Mouse (Mus musculus) CH12.LX (cell line): ENCODE results near the gene Rad54l2. TPM values are rescaled to one million over a fixed set of nuclear protein-coding genes. Genes with fewer than 3 reads are reported as not detected.

Experiments
- DNase-seq: peaks from one replicate; pipeline ENCODE4 v3.0.0-alpha.2; 2013; ENCODE audit errors: extremely low read depth
- H3K27ac ChIP-seq: 2 replicates; pipeline ENCODE4 v1.5.1; 2012; ENCODE audit warnings: low read depth, mild to moderate bottlenecking, control low read depth, moderate library complexity; ENCODE audit not compliant: insufficient read depth
- H3K27me3 ChIP-seq: replicated peaks from 2 replicates; pipeline ENCODE3; 2012; ENCODE audit warnings: inconsistent platforms
- H3K36me3 ChIP-seq, 2 experiments: replicated peaks in 1 of 2; 2 replicates each; pipeline versions ENCODE3 to v1.6.1; 2012; ENCODE audit warnings: inconsistent platforms in 1 of 2, low read length in 1 of 2, mild to moderate bottlenecking in 1 of 2, mixed read lengths in 1 of 2, moderate library complexity in 1 of 2; ENCODE audit not compliant: control insufficient read depth in 1 of 2, insufficient read depth in 1 of 2
- H3K4me1 ChIP-seq, 2 experiments: 2 replicates each; pipeline ENCODE4 v1.6.1; 2012; ENCODE audit warnings: inconsistent platforms in 1 of 2, moderate library complexity in 1 of 2; ENCODE audit not compliant: insufficient read depth in 2 of 2, control insufficient read depth in 1 of 2
- H3K4me2 ChIP-seq: 2 replicates; pipeline ENCODE4 v1.6.1; 2012; ENCODE audit warnings: low read depth, mild to moderate bottlenecking, control low read depth; ENCODE audit not compliant: poor library complexity, insufficient read depth, severe bottlenecking
- H3K4me3 ChIP-seq, 3 experiments: fragments of 150-350 bp in 1 of 3; sonication (generic) in 1 of 3; replicated peaks in 1 of 3; 2 replicates each; pipeline versions ENCODE3 to v1.5.1; 2011 to 2012; ENCODE audit warnings: low read depth in 2 of 3, low read length in 2 of 3, mild to moderate bottlenecking in 2 of 3, moderate library complexity in 2 of 3, control low read depth in 1 of 3, improper control_type of control experiment in 1 of 3, inconsistent platforms in 1 of 3, mixed read lengths in 1 of 3; ENCODE audit not compliant: poor library complexity in 1 of 3
- H3K79me2 ChIP-seq: replicated peaks from 2 replicates; pipeline ENCODE4 v1.6.1; 2012; ENCODE audit warnings: mild to moderate bottlenecking, moderate library complexity; ENCODE audit not compliant: control insufficient read depth, poor library complexity, insufficient read depth, severe bottlenecking; ENCODE audit errors: extremely low read depth
- H3K9ac ChIP-seq: 2 replicates; pipeline ENCODE4 v1.6.1; 2012; ENCODE audit warnings: low read depth, mild to moderate bottlenecking, control low read depth, moderate library complexity; ENCODE audit not compliant: insufficient read depth
- H3K9me3 ChIP-seq: replicated peaks from 2 replicates; pipeline ENCODE3; 2012; ENCODE audit warnings: low read length, inconsistent platforms, mixed read lengths
- CHD1 ChIP-seq: IDR thresholded peaks from 2 replicates; pipeline ENCODE4 v1.6.1; 2012; ENCODE audit warnings: low read depth, low read length, improper control_type of control experiment, inconsistent platforms
- CHD2 ChIP-seq: IDR thresholded peaks from 2 replicates; pipeline ENCODE4 v1.6.1; 2011; ENCODE audit warnings: low read length, improper control_type of control experiment
- CTCF ChIP-seq, 2 experiments: IDR thresholded peaks in 1 of 2; conservative IDR thresholded peaks in 1 of 2; 2 replicates each; pipeline ENCODE4 v1.5.1; 2011 to 2012; ENCODE audit warnings: low read depth in 2 of 2, low read length in 2 of 2, improper control_type of control experiment in 1 of 2, inconsistent platforms in 1 of 2, mild to moderate bottlenecking in 1 of 2, moderate library complexity in 1 of 2
- E2F4 ChIP-seq: IDR thresholded peaks from 2 replicates; pipeline ENCODE4 v1.6.1; 2011; ENCODE audit warnings: low read depth, low read length, improper control_type of control experiment; ENCODE audit not compliant: insufficient replicate concordance
- ELF1 ChIP-seq: IDR thresholded peaks from 2 replicates; pipeline ENCODE4 v1.6.1; 2014; ENCODE audit warnings: low read depth, mild to moderate bottlenecking, inconsistent platforms, low read length, improper control_type of control experiment
- GABPA ChIP-seq: IDR thresholded peaks from 2 replicates; pipeline ENCODE4 v1.6.1; 2012; ENCODE audit warnings: low read depth, low read length, improper control_type of control experiment, inconsistent platforms; ENCODE audit not compliant: insufficient replicate concordance
- HCFC1 ChIP-seq: IDR thresholded peaks from 2 replicates; pipeline ENCODE4 v1.6.1; 2012; ENCODE audit warnings: low read depth, mild to moderate bottlenecking, inconsistent platforms, low read length, improper control_type of control experiment
- IRF4 ChIP-seq: IDR thresholded peaks from 2 replicates; pipeline ENCODE4 v1.6.1; 2014; ENCODE audit warnings: low read depth, mild to moderate bottlenecking, inconsistent platforms, low read length, improper control_type of control experiment
- KAT2A ChIP-seq: IDR thresholded peaks from 2 replicates; pipeline ENCODE4 v1.6.1; 2012; ENCODE audit warnings: low read length, improper control_type of control experiment, inconsistent platforms; ENCODE audit not compliant: insufficient replicate concordance
- MAZ ChIP-seq: IDR thresholded peaks from 2 replicates; pipeline ENCODE4 v1.6.1; 2012; ENCODE audit warnings: low read depth, mild to moderate bottlenecking, inconsistent platforms, low read length, improper control_type of control experiment, moderate library complexity
- MEF2A ChIP-seq: IDR thresholded peaks from 2 replicates; pipeline ENCODE4 v1.6.1; 2014; ENCODE audit warnings: low read depth, mild to moderate bottlenecking, inconsistent platforms, low read length, improper control_type of control experiment, borderline replicate concordance
- MXI1 ChIP-seq: IDR thresholded peaks from 2 replicates; pipeline ENCODE4 v1.6.1; 2011; ENCODE audit warnings: mild to moderate bottlenecking, low read depth, low read length, improper control_type of control experiment
- MYC ChIP-seq: IDR thresholded peaks from 2 replicates; pipeline ENCODE4 v1.6.1; 2011; ENCODE audit warnings: low read depth, mild to moderate bottlenecking, improper control_type of control experiment, low read length
- NELFE ChIP-seq: IDR thresholded peaks from 2 replicates; pipeline ENCODE4 v1.6.1; 2011; ENCODE audit warnings: low read depth, low read length, improper control_type of control experiment
- NRF1 ChIP-seq: IDR thresholded peaks from 2 replicates; pipeline ENCODE4 v1.6.1; 2014; ENCODE audit warnings: low read depth, mild to moderate bottlenecking, inconsistent platforms, low read length, improper control_type of control experiment, moderate library complexity
- PAX5 ChIP-seq: IDR thresholded peaks from 2 replicates; pipeline ENCODE4 v1.6.1; 2012; ENCODE audit warnings: low read length, inconsistent platforms, mixed read lengths
- POLR2A ChIP-seq: IDR thresholded peaks from 2 replicates; pipeline ENCODE4 v1.6.1; 2011; ENCODE audit warnings: low read depth, mild to moderate bottlenecking, improper control_type of control experiment, low read length
- RAD21 ChIP-seq: IDR thresholded peaks from 2 replicates; pipeline ENCODE4 v1.6.1; 2011; ENCODE audit warnings: low read depth, mild to moderate bottlenecking, low read length, improper control_type of control experiment, moderate library complexity
- SIN3A ChIP-seq: IDR thresholded peaks from 2 replicates; pipeline ENCODE4 v1.6.1; 2012; ENCODE audit warnings: low read length, improper control_type of control experiment, inconsistent platforms
- TBP ChIP-seq: conservative IDR thresholded peaks from 2 replicates; pipeline ENCODE4 v1.6.1; 2011; ENCODE audit warnings: low read depth, low read length, improper control_type of control experiment
- TCF12 ChIP-seq: IDR thresholded peaks from 2 replicates; pipeline ENCODE4 v1.6.1; 2014; ENCODE audit warnings: low read depth, mild to moderate bottlenecking, inconsistent platforms, low read length, improper control_type of control experiment
- ZMIZ1 ChIP-seq: IDR thresholded peaks from 2 replicates; pipeline ENCODE4 v1.6.1; 2012; ENCODE audit warnings: low read depth, mild to moderate bottlenecking, inconsistent platforms, low read length, improper control_type of control experiment
- dilution Hi-C: fragments of 300-500 bp; cut with MboI; formaldehyde crosslinking; loops from 2 replicates; pipeline ENCODE4 v1.14.3; 2020; ENCODE audit warnings: low sequenced_read_pairs; ENCODE audit not compliant: extremely low pct_unique_long_range_greater_than_20kb, extremely low pct_ligation_motif_present
- in situ Hi-C: fragments of 300-500 bp; cut with MboI; formaldehyde crosslinking; loops from 3 replicates; pipeline ENCODE4 v1.14.3; 2019; ENCODE audit warnings: low sequenced_read_pairs, low pct_ligation_motif_present, low pct_unique_long_range_greater_than_20kb, mixed read lengths
- polyA plus RNA-seq: library from polyadenylated mRNA; unstranded; fragments of >175 nt; gene quantifications from 2 replicates; pipeline ENCODE4 v1.2.1, GENCODE M21; 2012; ENCODE audit warnings: low read depth; ENCODE audit not compliant: insufficient read length
- total RNA-seq, 2 experiments: library from RNA; depleted of rRNA; stranded (reverse); fragments of 300-350 nt in 1 of 2; fragments of >200 nt in 1 of 2; gene quantifications; 2 replicates each; pipeline ENCODE4 v1.2.3; 2012 to 2014

The Rad54l2 gene
- total and polyA plus RNA-seq, 3 experiments, result 7.2 to 16.5 (median 11.6) TPM

- peak within 1 kb of the TSS; percentile 92 to 99 (median 94) for H3K4me3 ChIP-seq
- in situ Hi-C loops, result no loop called here
- H3K79me2 ChIP-seq, result peaks cover 35% of the 10 kb centered on the region
- peak within 1 kb of the TSS; percentile 100 for H3K9ac ChIP-seq
- H3K36me3 ChIP-seq, result peaks cover 0 to 6% of the 10 kb centered on the region in 2 experiments
- H3K4me1 ChIP-seq, result peaks cover 0 to 11% of the 10 kb centered on the region in 2 experiments; a peak in 2 of 4 replicates
- peak within 1 kb of the TSS; percentile 71 for H3K4me2 ChIP-seq
- dilution Hi-C loops, result no loop called here
- peak; percentile 99 for DNase-seq
- peak within 1 kb of the TSS; percentile 89 for H3K27ac ChIP-seq
- no peaks in the 10 kb centered on the region for H3K27me3 ChIP-seq
- H3K9me3 ChIP-seq, result no peaks in the 10 kb centered on the region
- TF ChIP-seq MXI1 (peak; percentile 82), TBP (peak; percentile 82), NELFE (peak; percentile 42; the same call in 1 of the 2 replicates), IRF4 (peak; percentile 38; the same call in 1 of the 2 replicates), GABPA (peak; percentile 60; the same call in 1 of the 2 replicates), CTCF (conservative IDR thresholded peaks at IDR 0.05 in 1 of 2, IDR thresholded peaks at IDR 0.05 in 1 of 2; ENCODE audit: low read depth in 2 of 2, low read length in 2 of 2) (no peak), POLR2A (peak; percentile 84), PAX5 (no peak), MAZ (peak; percentile 76), ELF1 (peak; percentile 98), HCFC1 (peak; percentile 97), CHD2 (peak; percentile 73), CHD1 (0 out of 2 replicates have a peak, but pooled peaks have one; percentile 10), ZMIZ1 (no peak), TCF12 (peak; percentile 45), E2F4 (0 out of 2 replicates have a peak, but pooled peaks have one; percentile 82), KAT2A (peak; percentile 96), RAD21 (no peak), MEF2A (peak; percentile 33; the same call in 1 of the 2 replicates), MYC (no peak), SIN3A (peak; percentile 76; the same call in 1 of the 2 replicates), NRF1 (peak; percentile 84)
These were observed 32.8 kb upstream of the Rad54l2 start, which contains the start of gene Dcaf1 for GRCm38 (mm10) chr9:106821618-106822380. Dcaf1 (plus strand) TSS chr9:106821874.
